Mouse (Mus musculus): ENCODE results near the gene Top1. TPM values are rescaled to one million over a fixed set of nuclear protein-coding genes. Genes with fewer than 3 reads are reported as not detected.

Top1 gene
- polyA plus RNA-seq, 1 experiment from 2014 or later: 56.7 TPM

- Histone ChIP-seq H3K27me3 (no peaks in the 10 kb centered on the region), H3K4me2 (no peak overlapping the region), H3K27ac (replicated peaks) (peak overlapping the region; percentile 4; the same call in 1 of the 2 replicates), H3K4me1 (replicated peaks) (peaks cover 17% of the 10 kb centered on the region), H3K4me3 (replicated peaks) (no peak overlapping the region), H3K36me3 (replicated peaks) (peaks cover 4% of the 10 kb centered on the region; the same call in 1 of the 2 replicates), H3K9me3 (replicated peaks) (no peaks in the 10 kb centered on the region), H3K9ac (no peak overlapping the region)
- WGBS (ENCODE audit: insufficient replicate concordance): 59% methylated on average over 7 of the region's 7 CpGs
- ATAC-seq (ENCODE audit: insufficient read depth): no peak
These were observed 98.5 kb downstream of the Top1 start for GRCm38 (mm10) chr2:160744040-160744822.

GRCm38 (mm10) chr2:160744823-160745210, 99.1 kb downstream of the Top1 start:
- H3K27ac ChIP-seq (replicated peaks): no peak overlapping the region; the same call in 1 of the 2 replicates
- 41% methylated on average over 5 of the region's 5 CpGs for WGBS (ENCODE audit: insufficient replicate concordance)

GRCm38 (mm10) chr2:160745497-160745896, 99.8 kb downstream of the Top1 start:
- 61% methylated on average over 1 of the region's 1 CpGs for WGBS (ENCODE audit: insufficient replicate concordance)
- no peak overlapping the region for H3K4me3 ChIP-seq (replicated peaks)
- no peak for ATAC-seq (ENCODE audit: insufficient read depth)
- H3K27me3 ChIP-seq: no peaks in the 10 kb centered on the region
- H3K9me3 ChIP-seq (replicated peaks): no peaks in the 10 kb centered on the region
- H3K4me2 ChIP-seq: no peak overlapping the region
- H3K4me1 ChIP-seq (replicated peaks): peaks cover 7% of the 10 kb centered on the region
- peaks cover 11% of the 10 kb centered on the region; the same call in 1 of the 2 replicates for H3K36me3 ChIP-seq (replicated peaks)
- H3K27ac ChIP-seq (replicated peaks): no peak overlapping the region
- no peak overlapping the region for H3K9ac ChIP-seq

More at GRCm38 (mm10) chr2:160744823-160745210, 99.1 kb downstream of the Top1 start:
- H3K4me3 ChIP-seq (replicated peaks): no peak overlapping the region
- H3K9me3 ChIP-seq (replicated peaks): no peaks in the 10 kb centered on the region
- H3K4me1 ChIP-seq (replicated peaks): peaks cover 11% of the 10 kb centered on the region
- H3K36me3 ChIP-seq (replicated peaks): peaks cover 8% of the 10 kb centered on the region; the same call in 1 of the 2 replicates
- H3K9ac ChIP-seq: no peak overlapping the region
- H3K27me3 ChIP-seq: no peaks in the 10 kb centered on the region
- ATAC-seq (ENCODE audit: insufficient read depth): no peak
- H3K4me2 ChIP-seq: no peak overlapping the region

GRCm38 (mm10) chr2:160746637-160747036, 100.9 kb downstream of the Top1 start:
- 74% methylated on average over 5 of the region's 5 CpGs for WGBS (ENCODE audit: insufficient replicate concordance)
- no peak overlapping the region for H3K27ac ChIP-seq (replicated peaks)
- no peak overlapping the region for H3K4me3 ChIP-seq (replicated peaks)
- ATAC-seq (ENCODE audit: insufficient read depth): no peak
- no peak overlapping the region for H3K9ac ChIP-seq
- no peaks in the 10 kb centered on the region for H3K9me3 ChIP-seq (replicated peaks)
- H3K36me3 ChIP-seq (replicated peaks): peaks cover 13% of the 10 kb centered on the region; the same call in 1 of the 2 replicates
- no peaks in the 10 kb centered on the region for H3K27me3 ChIP-seq
- no peak overlapping the region for H3K4me2 ChIP-seq
- peaks cover 7% of the 10 kb centered on the region; the same call in 1 of the 2 replicates for H3K4me1 ChIP-seq (replicated peaks)

- Histone ChIP-seq H3K9me3 (replicated peaks) (no peaks in the 10 kb centered on the region), H3K36me3 (replicated peaks) (peaks cover 18% of the 10 kb centered on the region; the same call in 1 of the 2 replicates), H3K27ac (replicated peaks) (no peak overlapping the region), H3K9ac (no peak overlapping the region), H3K4me2 (no peak overlapping the region), H3K4me1 (replicated peaks) (peaks cover 7% of the 10 kb centered on the region; the same call in 1 of the 2 replicates), H3K4me3 (replicated peaks) (no peak overlapping the region), H3K27me3 (no peaks in the 10 kb centered on the region)
- no peak for ATAC-seq (ENCODE audit: insufficient read depth)
- WGBS (ENCODE audit: insufficient replicate concordance): 65% methylated on average over 10 of the region's 10 CpGs
These were observed 101.4 kb downstream of the Top1 start for GRCm38 (mm10) chr2:160747075-160747474.

GRCm38 (mm10) chr2:160756583-160757203, 111.0 kb downstream of the Top1 start:
- 43% methylated on average over 6 of the region's 6 CpGs for WGBS (ENCODE audit: insufficient replicate concordance)
- no peak for ATAC-seq (ENCODE audit: insufficient read depth)
- no peaks in the 10 kb centered on the region for H3K9me3 ChIP-seq (replicated peaks)
- H3K27me3 ChIP-seq: no peaks in the 10 kb centered on the region
- H3K4me3 ChIP-seq (replicated peaks): no peak overlapping the region
- no peak overlapping the region for H3K4me2 ChIP-seq
- no peaks in the 10 kb centered on the region for H3K4me1 ChIP-seq (replicated peaks)
- no peak overlapping the region for H3K9ac ChIP-seq
- H3K27ac ChIP-seq (replicated peaks): no peak overlapping the region
- peaks cover 15% of the 10 kb centered on the region; the same call in 1 of the 2 replicates for H3K36me3 ChIP-seq (replicated peaks)

- H3K27ac ChIP-seq (replicated peaks): no peak overlapping the region
- peaks cover 6% of the 10 kb centered on the region; the same call in 1 of the 2 replicates for H3K36me3 ChIP-seq (replicated peaks)
- no peaks in the 10 kb centered on the region for H3K27me3 ChIP-seq
- 69% methylated on average over 9 of the region's 9 CpGs for WGBS (ENCODE audit: insufficient replicate concordance)
- no peak overlapping the region for H3K4me2 ChIP-seq
- no peak overlapping the region for H3K9ac ChIP-seq
- no peaks in the 10 kb centered on the region for H3K9me3 ChIP-seq (replicated peaks)
- H3K4me1 ChIP-seq (replicated peaks): no peaks in the 10 kb centered on the region
- no peak overlapping the region for H3K4me3 ChIP-seq (replicated peaks)
- peak; percentile 23; the same call in 1 of the 2 replicates for ATAC-seq (ENCODE audit: insufficient read depth)
These were observed 114.9 kb downstream of the Top1 start for GRCm38 (mm10) chr2:160760433-160761184.

GRCm38 (mm10) chr2:160763816-160764215, 118.1 kb downstream of the Top1 start:
- H3K9me3 ChIP-seq (replicated peaks): no peaks in the 10 kb centered on the region
- ATAC-seq (ENCODE audit: insufficient read depth): no peak
- H3K27ac ChIP-seq (replicated peaks): no peak overlapping the region
- 48% methylated on average over 3 of the region's 3 CpGs for WGBS (ENCODE audit: insufficient replicate concordance)
- no peak overlapping the region for H3K4me3 ChIP-seq (replicated peaks)
- no peaks in the 10 kb centered on the region for H3K27me3 ChIP-seq
- no peak overlapping the region for H3K4me2 ChIP-seq
- H3K4me1 ChIP-seq (replicated peaks): no peaks in the 10 kb centered on the region
- H3K9ac ChIP-seq: no peak overlapping the region
- H3K36me3 ChIP-seq (replicated peaks): peaks cover 6% of the 10 kb centered on the region; the same call in 1 of the 2 replicates

GRCm38 (mm10) chr2:160764386-160764785, 118.7 kb downstream of the Top1 start:
- H3K27me3 ChIP-seq: no peaks in the 10 kb centered on the region
- no peaks in the 10 kb centered on the region for H3K9me3 ChIP-seq (replicated peaks)
- WGBS (ENCODE audit: insufficient replicate concordance): 55% methylated on average over 2 of the region's 2 CpGs
- H3K9ac ChIP-seq: no peak overlapping the region
- no peak overlapping the region for H3K4me2 ChIP-seq
- H3K36me3 ChIP-seq (replicated peaks): 0 out of 2 replicates have a peak, but pooled peaks cover 6% of the 10 kb centered on the region
- H3K4me3 ChIP-seq (replicated peaks): no peak overlapping the region
- no peak for ATAC-seq (ENCODE audit: insufficient read depth)
- no peak overlapping the region for H3K27ac ChIP-seq (replicated peaks)
- H3K4me1 ChIP-seq (replicated peaks): no peaks in the 10 kb centered on the region

GRCm38 (mm10) chr2:160765096-160765495, 119.4 kb downstream of the Top1 start:
- Histone ChIP-seq H3K36me3 (replicated peaks) (no peaks in the 10 kb centered on the region), H3K27ac (replicated peaks) (no peak overlapping the region), H3K27me3 (no peaks in the 10 kb centered on the region), H3K4me3 (replicated peaks) (no peak overlapping the region), H3K9ac (no peak overlapping the region), H3K9me3 (replicated peaks) (no peaks in the 10 kb centered on the region), H3K4me1 (replicated peaks) (no peaks in the 10 kb centered on the region), H3K4me2 (no peak overlapping the region)
- 59% methylated on average over 3 of the region's 3 CpGs for WGBS (ENCODE audit: insufficient replicate concordance)
- ATAC-seq (ENCODE audit: insufficient read depth): no peak

GRCm38 (mm10) chr2:160766371-160766771, 120.7 kb downstream of the Top1 start:
- no peak overlapping the region for H3K27ac ChIP-seq (replicated peaks)

More at GRCm38 (mm10) chr2:160766371-160766771, 120.7 kb downstream of the Top1 start:
- H3K9me3 ChIP-seq (replicated peaks): no peaks in the 10 kb centered on the region
- H3K36me3 ChIP-seq (replicated peaks): no peaks in the 10 kb centered on the region
- no peak overlapping the region for H3K9ac ChIP-seq
- H3K4me2 ChIP-seq: no peak overlapping the region
- H3K4me3 ChIP-seq (replicated peaks): no peak overlapping the region
- 64% methylated on average over 5 of the region's 5 CpGs for WGBS (ENCODE audit: insufficient replicate concordance)
- ATAC-seq (ENCODE audit: insufficient read depth): no peak
- no peaks in the 10 kb centered on the region for H3K4me1 ChIP-seq (replicated peaks)
- H3K27me3 ChIP-seq: no peaks in the 10 kb centered on the region
